Mouse (Mus musculus) liver, postnatal 0 days (tissue): Measurements from ENCODE around the gene Lamp1. TPM values are rescaled to one million over a fixed set of nuclear protein-coding genes. Genes with fewer than 3 reads are reported as not detected.
A peak's percentile ranks its signal among the peaks of the same experiment; 100 is the strongest.

ENCODE experiments used
- ATAC-seq: fragments of 200-750 bp; cut with Nextera tagmentation; 2 replicates; pipeline ENCODE4 v1.8.0; 2017; ENCODE audit warnings: mild to moderate bottlenecking, moderate library complexity
- DNase-seq: peaks from one replicate; pipeline ENCODE4 v3.0.0-alpha.2; 2016
- H3K27ac ChIP-seq: fragments of 300-500 bp; sonication (generic); 2 replicates; pipeline ENCODE4 v1.5.1; 2014; ENCODE audit warnings: antibody characterized with exemption, moderate library complexity, mild to moderate bottlenecking, low read depth
- H3K27me3 ChIP-seq: fragments of 300-500 bp; sonication (generic); 2 replicates; pipeline ENCODE4 v1.6.1; 2014; ENCODE audit warnings: low read length, control low read depth, mixed read lengths; ENCODE audit not compliant: insufficient read depth
- H3K36me3 ChIP-seq: fragments of 300-500 bp; sonication (generic); replicated peaks from 2 replicates; pipeline ENCODE4 v1.6.1; 2014; ENCODE audit warnings: mild to moderate bottlenecking, control low read depth, low read length, moderate library complexity, mixed read lengths; ENCODE audit not compliant: insufficient read depth
- H3K4me1 ChIP-seq: fragments of 300-500 bp; sonication (generic); 2 replicates; pipeline ENCODE4 v1.6.1; 2014; ENCODE audit warnings: antibody characterized with exemption, mild to moderate bottlenecking, control low read depth; ENCODE audit not compliant: insufficient read depth
- H3K4me2 ChIP-seq: fragments of 300-500 bp; sonication (generic); 2 replicates; pipeline ENCODE4 v1.6.1; 2014; ENCODE audit warnings: low read depth, mild to moderate bottlenecking, low read length, moderate library complexity, mixed read lengths
- H3K4me3 ChIP-seq: fragments of 300-500 bp; sonication (generic); 2 replicates; pipeline ENCODE4 v1.5.1; 2014; ENCODE audit warnings: low read depth, low read length
- H3K9ac ChIP-seq: fragments of 300-500 bp; sonication (generic); replicated peaks from 2 replicates; pipeline ENCODE4 v1.6.1; 2014; ENCODE audit warnings: mild to moderate bottlenecking, moderate library complexity
- H3K9me3 ChIP-seq: fragments of 300-500 bp; sonication (generic); 2 replicates; pipeline ENCODE4 v1.6.1; 2016; ENCODE audit warnings: mild to moderate bottlenecking, control low read depth, low read length, mixed read lengths
- CTCF ChIP-seq: sonication (generic); IDR thresholded peaks from 2 replicates; pipeline ENCODE4 v1.5.1; 2016; ENCODE audit warnings: antibody characterized with exemption, low read depth
- EP300 ChIP-seq: IDR thresholded peaks from 2 replicates; pipeline ENCODE4 v1.6.1; 2016; ENCODE audit warnings: antibody characterized with exemption, low read depth, mild to moderate bottlenecking
- WGBS: fragments of 180-500 bp; shearing (Covaris S2); extraction: QIAGEN DNeasy Blood & Tissue Kit; methylation state at CpG from one replicate; pipeline ENCODE4 v1.1.7; 2014; ENCODE audit not compliant: insufficient replicate concordance; 5-methylcytosine and 5-hydroxymethylcytosine counted together
- polyA plus RNA-seq: library from polyadenylated mRNA; unstranded; fragments of >200 nt; fragmentation: Nextera tagmentation; extraction: Ambion mirVana; gene quantifications from 2 replicates; pipeline ENCODE4 v1.2.1, GENCODE M21; 2015

The Lamp1 gene
- polyA plus RNA-seq, 1 experiment from 2014 or later, result 199 TPM

DNA sequence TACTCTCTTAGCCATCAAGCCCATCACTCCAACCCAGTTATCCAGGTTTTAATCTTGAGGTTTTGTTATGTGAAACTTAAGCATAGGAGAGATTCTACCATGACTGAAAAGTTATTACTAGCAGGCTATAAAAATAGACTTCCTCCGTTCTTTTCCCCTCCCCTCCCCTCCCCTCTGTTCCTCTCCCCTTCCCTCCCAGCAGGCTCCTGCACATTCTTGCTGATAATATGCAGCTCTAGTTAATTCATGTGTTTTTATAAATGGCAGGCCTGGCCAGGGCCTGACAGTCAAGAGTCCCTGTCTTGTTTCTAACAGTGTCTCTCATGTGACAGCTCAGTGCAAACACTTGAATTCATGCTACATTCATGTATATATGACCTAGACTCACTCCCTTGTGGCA, 11.5 kb downstream of the Lamp1 start:
- no peak for ATAC-seq
- peaks cover 91% of the 10 kb centered on the region for H3K36me3 ChIP-seq
- H3K27ac ChIP-seq, result no peak overlapping the region
- peaks cover 3% of the 10 kb centered on the region; the same call in 1 of the 2 replicates for H3K4me1 ChIP-seq
- H3K9me3 ChIP-seq, result no peaks in the 10 kb centered on the region
- no peak for DNase-seq
- 50% methylated on average over 1 of the region's 1 CpGs for WGBS
- H3K9ac ChIP-seq, result no peak overlapping the region
- H3K4me2 ChIP-seq, result no peak overlapping the region
- TF ChIP-seq CTCF (no peak), EP300 (no peak)
- no peak overlapping the region for H3K4me3 ChIP-seq
- H3K27me3 ChIP-seq, result no peaks in the 10 kb centered on the region

DNA sequence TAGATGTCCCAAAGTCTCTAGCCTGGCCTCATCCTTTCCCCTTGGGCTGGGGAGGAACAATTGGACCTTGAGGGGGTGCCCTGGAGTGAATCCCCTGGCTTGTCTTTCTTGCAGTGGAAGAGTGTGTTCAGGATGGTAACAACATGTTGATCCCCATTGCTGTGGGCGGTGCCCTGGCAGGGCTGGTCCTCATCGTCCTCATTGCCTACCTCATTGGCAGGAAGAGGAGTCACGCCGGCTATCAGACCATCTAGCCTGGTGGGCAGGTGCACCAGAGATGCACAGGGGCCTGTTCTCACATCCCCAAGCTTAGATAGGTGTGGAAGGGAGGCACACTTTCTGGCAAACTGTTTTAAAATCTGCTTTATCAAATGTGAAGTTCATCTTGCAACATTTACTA, 15.3 kb downstream of the Lamp1 start:
- no peak for DNase-seq
- no peak overlapping the region for H3K9ac ChIP-seq
- H3K36me3 ChIP-seq, result peaks cover 75% of the 10 kb centered on the region
- H3K9me3 ChIP-seq, result no peaks in the 10 kb centered on the region
- H3K27me3 ChIP-seq, result no peaks in the 10 kb centered on the region
- H3K4me3 ChIP-seq, result no peak overlapping the region
- TF ChIP-seq EP300 (no peak), CTCF (no peak)
- no peak for ATAC-seq
- 83% methylated on average over 4 of the region's 4 CpGs for WGBS
- no peaks in the 10 kb centered on the region for H3K4me1 ChIP-seq
- H3K4me2 ChIP-seq, result no peak overlapping the region
- H3K27ac ChIP-seq, result no peak overlapping the region

GRCm38 (mm10) chr8:13174811-13175210, 15.8 kb downstream of the Lamp1 start:
- no peaks in the 10 kb centered on the region for H3K27me3 ChIP-seq
- no peak overlapping the region for H3K4me3 ChIP-seq
- ATAC-seq (no peak), DNase-seq (no peak)
- no peaks in the 10 kb centered on the region for H3K9me3 ChIP-seq
- no peak for TF ChIP-seq EP300
- TF ChIP-seq CTCF, result no peak
- H3K36me3 ChIP-seq, result peaks cover 70% of the 10 kb centered on the region
- 87% methylated on average over 4 of the region's 4 CpGs for WGBS
- H3K27ac ChIP-seq, result no peak overlapping the region
- H3K9ac ChIP-seq, result no peak overlapping the region
- no peak overlapping the region for H3K4me2 ChIP-seq
- no peaks in the 10 kb centered on the region for H3K4me1 ChIP-seq

- 80% methylated on average over 1 of the region's 1 CpGs for WGBS
- H3K4me1 ChIP-seq, result no peaks in the 10 kb centered on the region
- TF ChIP-seq CTCF (no peak), EP300 (no peak)
- H3K9ac ChIP-seq, result no peak overlapping the region
- H3K4me3 ChIP-seq, result no peak overlapping the region
- DNase-seq, result no peak
- H3K27ac ChIP-seq, result no peak overlapping the region
- ATAC-seq, result no peak
- H3K36me3 ChIP-seq, result peaks cover 62% of the 10 kb centered on the region
- no peak overlapping the region for H3K4me2 ChIP-seq
- no peaks in the 10 kb centered on the region for H3K9me3 ChIP-seq
- no peaks in the 10 kb centered on the region for H3K27me3 ChIP-seq
Observed at GRCm38 (mm10) chr8:13175650-13176049, 16.7 kb downstream of the Lamp1 start.

- no peaks in the 10 kb centered on the region for H3K27me3 ChIP-seq
- H3K9ac ChIP-seq, result no peak overlapping the region
- ATAC-seq, result no peak
- no peak overlapping the region for H3K27ac ChIP-seq
- H3K9me3 ChIP-seq, result no peaks in the 10 kb centered on the region
- no peaks in the 10 kb centered on the region for H3K4me1 ChIP-seq
- H3K4me2 ChIP-seq, result no peak overlapping the region
- no peak for DNase-seq
- TF ChIP-seq CTCF, result no peak
- no peak for TF ChIP-seq EP300
- 83% methylated on average over 7 of the region's 7 CpGs for WGBS
- no peak overlapping the region for H3K4me3 ChIP-seq
- H3K36me3 ChIP-seq, result peaks cover 50% of the 10 kb centered on the region
Observed at GRCm38 (mm10) chr8:13177173-13177852, 18.4 kb downstream of the Lamp1 start.

- Histone ChIP-seq H3K9me3 (no peaks in the 10 kb centered on the region), H3K27me3 (no peaks in the 10 kb centered on the region), H3K36me3 (peaks cover 42% of the 10 kb centered on the region), H3K27ac (no peak overlapping the region), H3K9ac (no peak overlapping the region), H3K4me2 (no peak overlapping the region), H3K4me3 (no peak overlapping the region), H3K4me1 (no peaks in the 10 kb centered on the region)
- ATAC-seq, result peak; percentile 21; the same call in 1 of the 2 replicates
- WGBS, result 88% methylated on average over 5 of the region's 5 CpGs
- no peak for DNase-seq
- TF ChIP-seq CTCF, result no peak
- TF ChIP-seq EP300, result no peak
Observed at GRCm38 (mm10) chr8:13178137-13178536, 19.2 kb downstream of the Lamp1 start.
